Mouse (Mus musculus): ENCODE data around the gene Fam20c. TPM values are rescaled to one million over a fixed set of nuclear protein-coding genes. Genes with fewer than 3 reads are reported as not detected.
A peak's percentile ranks its signal among the peaks of the same experiment; 100 is the strongest.

The Fam20c gene
- polyA plus RNA-seq, 1 experiment from 2014 or later = 4.9 TPM

- TF ChIP-seq EP300 (IDR thresholded peaks at IDR 0.05) = no peak
- no peak for TF ChIP-seq CTCF (IDR thresholded peaks at IDR 0.05)
- Histone ChIP-seq H3K27ac (ENCODE audit: low read length) (no peak overlapping the region), H3K36me3 (ENCODE audit: insufficient read depth, low read length) (no peaks in the 10 kb centered on the region), H3K4me3 (ENCODE audit: low read depth, low read length) (no peak overlapping the region), H3K9me3 (ENCODE audit: low read length) (no peaks in the 10 kb centered on the region), H3K9ac (replicated peaks; ENCODE audit: low read depth) (no peak overlapping the region), H3K27me3 (replicated peaks; ENCODE audit: insufficient read depth, low read length) (no peaks in the 10 kb centered on the region), H3K4me1 (ENCODE audit: insufficient read depth, low read depth, low read length) (peaks cover 5% of the 10 kb centered on the region; the same call in 1 of the 2 replicates), H3K4me2 (replicated peaks; ENCODE audit: low read depth, low read length) (no peak overlapping the region)
- no peak for DNase-seq (ENCODE audit: low spot score)
- no peak for ATAC-seq
- WGBS = 88% methylated on average over 5 of the region's 5 CpGs
These were observed 20.8 kb downstream of the Fam20c start for GRCm38 (mm10) chr5:138775096-138775495.

- no peaks in the 10 kb centered on the region for H3K9me3 ChIP-seq (ENCODE audit: low read length)
- TF ChIP-seq EP300 (IDR thresholded peaks at IDR 0.05) (no peak), CTCF (IDR thresholded peaks at IDR 0.05) (no peak)
- peak; percentile 65 for ATAC-seq
- H3K27me3 ChIP-seq (replicated peaks; ENCODE audit: insufficient read depth, low read length) = no peaks in the 10 kb centered on the region
- H3K4me3 ChIP-seq (ENCODE audit: low read depth, low read length) = no peak overlapping the region
- no peak overlapping the region for H3K4me2 ChIP-seq (replicated peaks; ENCODE audit: low read depth, low read length)
- 0 out of 2 replicates have a peak overlapping the region, but pooled peaks have one; percentile 38 for H3K27ac ChIP-seq (ENCODE audit: low read length)
- no peak overlapping the region for H3K9ac ChIP-seq (replicated peaks; ENCODE audit: low read depth)
- 25% methylated on average over 1 of the region's 1 CpGs for WGBS
- peak; percentile 49 for DNase-seq (ENCODE audit: low spot score)
- H3K36me3 ChIP-seq (ENCODE audit: insufficient read depth, low read length) = no peaks in the 10 kb centered on the region
- peaks cover 5% of the 10 kb centered on the region; the same call in 1 of the 2 replicates for H3K4me1 ChIP-seq (ENCODE audit: insufficient read depth, low read depth, low read length)
These were observed 22.0 kb downstream of the Fam20c start for GRCm38 (mm10) chr5:138776346-138776745.

GRCm38 (mm10) chr5:138778731-138779463 is 24.6 kb downstream of the Fam20c start:
- 70% methylated on average over 9 of the region's 9 CpGs for WGBS
- ATAC-seq (no peak), DNase-seq (ENCODE audit: low spot score) (no peak)
- no peak overlapping the region for H3K9ac ChIP-seq (replicated peaks; ENCODE audit: low read depth)
- peaks cover 5% of the 10 kb centered on the region; the same call in 1 of the 2 replicates for H3K4me1 ChIP-seq (ENCODE audit: insufficient read depth, low read depth, low read length)
- no peak for TF ChIP-seq EP300 (IDR thresholded peaks at IDR 0.05)
- no peak for TF ChIP-seq CTCF (IDR thresholded peaks at IDR 0.05)
- no peak overlapping the region for H3K4me2 ChIP-seq (replicated peaks; ENCODE audit: low read depth, low read length)
- no peak overlapping the region for H3K27ac ChIP-seq (ENCODE audit: low read length)
- no peaks in the 10 kb centered on the region for H3K36me3 ChIP-seq (ENCODE audit: insufficient read depth, low read length)
- H3K4me3 ChIP-seq (ENCODE audit: low read depth, low read length) = no peak overlapping the region
- no peaks in the 10 kb centered on the region for H3K27me3 ChIP-seq (replicated peaks; ENCODE audit: insufficient read depth, low read length)
- H3K9me3 ChIP-seq (ENCODE audit: low read length) = no peaks in the 10 kb centered on the region

- Histone ChIP-seq H3K27ac (ENCODE audit: low read length) (no peak overlapping the region), H3K27me3 (replicated peaks; ENCODE audit: insufficient read depth, low read length) (no peaks in the 10 kb centered on the region), H3K36me3 (ENCODE audit: insufficient read depth, low read length) (no peaks in the 10 kb centered on the region), H3K4me1 (ENCODE audit: insufficient read depth, low read depth, low read length) (peaks cover 5% of the 10 kb centered on the region; the same call in 1 of the 2 replicates), H3K4me2 (replicated peaks; ENCODE audit: low read depth, low read length) (no peak overlapping the region), H3K9me3 (ENCODE audit: low read length) (no peaks in the 10 kb centered on the region), H3K4me3 (ENCODE audit: low read depth, low read length) (no peak overlapping the region), H3K9ac (replicated peaks; ENCODE audit: low read depth) (no peak overlapping the region)
- no peak for TF ChIP-seq EP300 (IDR thresholded peaks at IDR 0.05)
- TF ChIP-seq CTCF (IDR thresholded peaks at IDR 0.05) = no peak
- WGBS = 59% methylated on average over 3 of the region's 3 CpGs
- DNase-seq (ENCODE audit: low spot score) (no peak), ATAC-seq (no peak)
These were observed 25.3 kb downstream of the Fam20c start for GRCm38 (mm10) chr5:138779655-138780054.

GRCm38 (mm10) chr5:138782697-138783096 is 28.4 kb downstream of the Fam20c start:
- no peaks in the 10 kb centered on the region for H3K27me3 ChIP-seq (replicated peaks; ENCODE audit: insufficient read depth, low read length)
- no peak overlapping the region for H3K4me2 ChIP-seq (replicated peaks; ENCODE audit: low read depth, low read length)
- ATAC-seq (no peak), DNase-seq (ENCODE audit: low spot score) (no peak)
- H3K36me3 ChIP-seq (ENCODE audit: insufficient read depth, low read length) = no peaks in the 10 kb centered on the region
- no peak overlapping the region for H3K4me3 ChIP-seq (ENCODE audit: low read depth, low read length)
- no peaks in the 10 kb centered on the region for H3K4me1 ChIP-seq (ENCODE audit: insufficient read depth, low read depth, low read length)
- TF ChIP-seq CTCF (IDR thresholded peaks at IDR 0.05) (no peak), EP300 (IDR thresholded peaks at IDR 0.05) (no peak)
- H3K27ac ChIP-seq (ENCODE audit: low read length) = no peak overlapping the region
- WGBS = 100% methylated on average over 1 of the region's 1 CpGs
- H3K9me3 ChIP-seq (ENCODE audit: low read length) = no peaks in the 10 kb centered on the region
- H3K9ac ChIP-seq (replicated peaks; ENCODE audit: low read depth) = no peak overlapping the region

- Histone ChIP-seq H3K27ac (ENCODE audit: low read length) (no peak overlapping the region), H3K9me3 (ENCODE audit: low read length) (no peaks in the 10 kb centered on the region), H3K4me3 (ENCODE audit: low read depth, low read length) (no peak overlapping the region), H3K36me3 (ENCODE audit: insufficient read depth, low read length) (no peaks in the 10 kb centered on the region), H3K4me2 (replicated peaks; ENCODE audit: low read depth, low read length) (no peak overlapping the region), H3K4me1 (ENCODE audit: insufficient read depth, low read depth, low read length) (no peaks in the 10 kb centered on the region), H3K27me3 (replicated peaks; ENCODE audit: insufficient read depth, low read length) (no peaks in the 10 kb centered on the region), H3K9ac (replicated peaks; ENCODE audit: low read depth) (no peak overlapping the region)
- DNase-seq (ENCODE audit: low spot score) (no peak), ATAC-seq (no peak)
- 70% methylated on average over 8 of the region's 8 CpGs for WGBS
- no peak for TF ChIP-seq EP300 (IDR thresholded peaks at IDR 0.05)
- no peak for TF ChIP-seq CTCF (IDR thresholded peaks at IDR 0.05)
These were observed 28.9 kb downstream of the Fam20c start for GRCm38 (mm10) chr5:138783181-138783580.

Measured in lung, postnatal 0 days (tissue).